ENCODE assay signal across 16 mouse cellular contexts in genomic region chr4:106581865-106582204, GRCm38 (mm10). TPM values are rescaled to one million over a fixed set of nuclear protein-coding genes. Genes with fewer than 3 reads are reported as not detected.
A peak's percentile ranks its signal among the peaks of the same experiment; 100 is the strongest.
DNase-seq lines count a peak whose midpoint lies in the region; ATAC-seq and TF ChIP-seq lines count a peak whose summit lies in the region.
"Had no signal": no experiment of that assay in that cellular context is flagged by ENCODE, and none has a peak within 500 bp of the region (broad histone marks: within the 10 kb centered on the region; RNA-seq: fewer than 3 reads in every experiment).

No protein-coding gene starts in this region.

- no peak for TF ChIP-seq CTCF in lung, embryonic 14.5 days (IDR thresholded peaks at IDR 0.05; ENCODE audit: low read depth)
- TF ChIP-seq CTCF in lung, postnatal 0 days (IDR thresholded peaks at IDR 0.05): no peak
- no peak for TF ChIP-seq CTCF in MEL (IDR thresholded peaks at IDR 0.05 in 2 of 3, conservative IDR thresholded peaks at IDR 0.05 in 1 of 3; ENCODE audit: control insufficient read depth in 1 of 3, insufficient read depth in 1 of 3, low read depth in 2 of 3, low read length in 3 of 3, poor library complexity in 1 of 3, severe bottlenecking in 1 of 3)

- H3K27me3 ChIP-seq in heart, embryonic 11.5 days (ENCODE audit: control insufficient read depth, insufficient read depth, low read length): no peaks in the 10 kb centered on the region
- no peaks in the 10 kb centered on the region for H3K27me3 ChIP-seq in lung, embryonic 14.5 days (ENCODE audit: insufficient read depth, low read length)
- no peaks in the 10 kb centered on the region for H3K27me3 ChIP-seq in lung, postnatal 0 days (replicated peaks; ENCODE audit: insufficient read depth, low read length)
- no peaks in the 10 kb centered on the region for H3K27me3 ChIP-seq in MEL (ENCODE audit: control insufficient read depth in 1 of 2, insufficient read depth in 2 of 2, low read length in 2 of 2)
- H3K27me3 ChIP-seq in liver, embryonic 16.5 days (ENCODE audit: control insufficient read depth, insufficient read depth, low read depth, low read length): no peaks in the 10 kb centered on the region
- H3K27me3 ChIP-seq: limb, embryonic 13.5 days had no signal

- peak overlapping the region; percentile 45 for H3K4me2 ChIP-seq in heart, embryonic 11.5 days
- H3K4me2 ChIP-seq in lung, embryonic 14.5 days: no peak overlapping the region
- no peak overlapping the region for H3K4me2 ChIP-seq in lung, postnatal 0 days (replicated peaks; ENCODE audit: low read depth, low read length)
- peak overlapping the region; percentile 61 for H3K4me2 ChIP-seq in liver, embryonic 16.5 days (ENCODE audit: low read depth, low read length)
- H3K4me2 ChIP-seq: limb, embryonic 13.5 days had no signal

- no peak overlapping the region for H3K4me3 ChIP-seq in heart, embryonic 11.5 days (ENCODE audit: low read depth, low read length)
- H3K4me3 ChIP-seq in lung, embryonic 14.5 days (ENCODE audit: low read depth, low read length): no peak overlapping the region
- H3K4me3 ChIP-seq in lung, postnatal 0 days (ENCODE audit: low read depth, low read length): no peak overlapping the region
- no peak overlapping the region for H3K4me3 ChIP-seq in MEL (ENCODE audit: control insufficient read depth in 1 of 2, insufficient read depth in 1 of 2, low read depth in 2 of 2, low read length in 2 of 2)
- peak overlapping the region; percentile 42 for H3K4me3 ChIP-seq in liver, embryonic 16.5 days (ENCODE audit: low read depth, low read length)
- H3K4me3 ChIP-seq: limb, embryonic 13.5 days had no signal

- peak; percentile 51; the same call in 1 of the 2 replicates for ATAC-seq in heart, embryonic 11.5 days (replicated peaks; ENCODE audit: insufficient number of reproducible peaks, low FRiP score, low TSS enrichment)
- ATAC-seq in lung, embryonic 14.5 days (ENCODE audit: insufficient read depth): no peak
- ATAC-seq in lung, postnatal 0 days: no peak
- no peak for ATAC-seq in liver, embryonic 16.5 days (ENCODE audit: low read depth)
- ATAC-seq: inflammation-experienced regulatory T-cells, adult 6 months had no signal

- H3K9me3 ChIP-seq in heart, embryonic 11.5 days (replicated peaks; ENCODE audit: control insufficient read depth, low read length): no peaks in the 10 kb centered on the region
- H3K9me3 ChIP-seq in lung, embryonic 14.5 days (ENCODE audit: low read depth, low read length): no peaks in the 10 kb centered on the region
- H3K9me3 ChIP-seq in lung, postnatal 0 days (ENCODE audit: low read length): no peaks in the 10 kb centered on the region
- no peaks in the 10 kb centered on the region for H3K9me3 ChIP-seq in MEL (replicated peaks; ENCODE audit: insufficient read depth, low read length)
- no peaks in the 10 kb centered on the region for H3K9me3 ChIP-seq in liver, embryonic 16.5 days (replicated peaks; ENCODE audit: control insufficient read depth, low read length)
- H3K9me3 ChIP-seq: limb, embryonic 13.5 days had no signal

- H3K9ac ChIP-seq in heart, embryonic 11.5 days (ENCODE audit: low read depth, low read length): no peak overlapping the region
- no peak overlapping the region for H3K9ac ChIP-seq in lung, embryonic 14.5 days
- no peak overlapping the region for H3K9ac ChIP-seq in lung, postnatal 0 days (replicated peaks; ENCODE audit: low read depth)
- H3K9ac ChIP-seq in MEL (ENCODE audit: control insufficient read depth, low read depth, low read length, poor library complexity, severe bottlenecking): no peak overlapping the region
- H3K9ac ChIP-seq in liver, embryonic 16.5 days (ENCODE audit: low read depth, low read length): peak overlapping the region; percentile 59
- H3K9ac ChIP-seq: limb, embryonic 13.5 days had no signal

- no peak for TF ChIP-seq POLR2A in MEL (IDR thresholded peaks at IDR 0.05; ENCODE audit: control insufficient read depth in 1 of 2, insufficient read depth in 1 of 2, low read depth in 1 of 2, low read length in 2 of 2, poor library complexity in 1 of 2)

- H3K36me3 ChIP-seq in heart, embryonic 11.5 days (ENCODE audit: control insufficient read depth, insufficient read depth, low read length): peaks cover 27% of the 10 kb centered on the region; the same call in 1 of the 2 replicates
- H3K36me3 ChIP-seq in lung, embryonic 14.5 days (ENCODE audit: insufficient read depth): peaks cover 90% of the 10 kb centered on the region
- H3K36me3 ChIP-seq in lung, postnatal 0 days (ENCODE audit: insufficient read depth, low read length): no peaks in the 10 kb centered on the region; the same call in 1 of the 2 replicates
- peaks cover 4 to 26% of the 10 kb centered on the region in 2 experiments for H3K36me3 ChIP-seq in MEL (ENCODE audit: control insufficient read depth in 1 of 2, insufficient read depth in 2 of 2, low read length in 2 of 2)
- peaks cover 27% of the 10 kb centered on the region for H3K36me3 ChIP-seq in liver, embryonic 16.5 days (ENCODE audit: control insufficient read depth, insufficient read depth)

- DNase-seq in heart, postnatal 10 days: no peak
- no peak for DNase-seq in lung, embryonic 14.5 days
- no peak for DNase-seq in lung, postnatal 0 days (ENCODE audit: low spot score)
- DNase-seq in MEL (ENCODE audit: low read depth, low spot score): no peak
- DNase-seq in layer of hippocampus, postnatal 10 days (ENCODE audit: low spot score in 2 of 2): no peak
- DNase-seq in testis, postnatal 14 days (ENCODE audit: low spot score): no peak
- DNase-seq: adrenal gland, postnatal 10 days; cerebellum, postnatal 25 days had no signal

- intact Hi-C loops in heart, postnatal 10 days (cut with DNase I): no loop called here

- peak overlapping the region; percentile 83 for H3K27ac ChIP-seq in heart, embryonic 11.5 days (ENCODE audit: low read depth, low read length)
- H3K27ac ChIP-seq in lung, embryonic 14.5 days (ENCODE audit: low read depth): peak overlapping the region; percentile 65
- H3K27ac ChIP-seq in lung, postnatal 0 days (ENCODE audit: low read length): no peak overlapping the region
- H3K27ac ChIP-seq in MEL (ENCODE audit: control insufficient read depth, low read depth, low read length): peak overlapping the region; percentile 87
- H3K27ac ChIP-seq in liver, embryonic 16.5 days (ENCODE audit: low read length): peak overlapping the region; percentile 99
- H3K27ac ChIP-seq: limb, embryonic 13.5 days had no signal

- 41% methylated on average over 15 of the region's 15 CpGs for WGBS in heart, embryonic 11.5 days (ENCODE audit: insufficient replicate concordance)
- 68% methylated on average over 15 of the region's 15 CpGs for WGBS in lung, embryonic 14.5 days
- WGBS in lung, postnatal 0 days: 82% methylated on average over 15 of the region's 15 CpGs
- 73% methylated on average over 15 of the region's 15 CpGs for WGBS in liver, embryonic 16.5 days (ENCODE audit: insufficient replicate concordance)

- no peak for TF ChIP-seq RAD21 in MEL (IDR thresholded peaks at IDR 0.05; ENCODE audit: low read depth, low read length)

- TF ChIP-seq EP300 in lung, postnatal 0 days (IDR thresholded peaks at IDR 0.05): no peak
- no peak for TF ChIP-seq EP300 in MEL (IDR thresholded peaks at IDR 0.05; ENCODE audit: low read depth in 1 of 2, low read length in 2 of 2)

- no peaks in the 10 kb centered on the region for H3K79me2 ChIP-seq in MEL (ENCODE audit: control insufficient read depth, insufficient read depth, low read length, poor library complexity)

- peaks cover 28% of the 10 kb centered on the region for H3K4me1 ChIP-seq in heart, embryonic 11.5 days (ENCODE audit: control insufficient read depth, insufficient read depth, low read length)
- no peaks in the 10 kb centered on the region for H3K4me1 ChIP-seq in lung, embryonic 14.5 days (ENCODE audit: insufficient read depth)
- H3K4me1 ChIP-seq in lung, postnatal 0 days (ENCODE audit: insufficient read depth, low read depth, low read length): no peaks in the 10 kb centered on the region
- peaks cover 18 to 30% of the 10 kb centered on the region in 2 experiments for H3K4me1 ChIP-seq in MEL (ENCODE audit: control insufficient read depth in 1 of 2, insufficient read depth in 2 of 2, low read length in 2 of 2)
- H3K4me1 ChIP-seq in liver, embryonic 16.5 days (ENCODE audit: control insufficient read depth, low read depth, low read length): peaks cover 46% of the 10 kb centered on the region
- H3K4me1 ChIP-seq: limb, embryonic 13.5 days had no signal

RNA-seq across cellular contexts. Expression of gene Dhcr24, which starts 21.0 kb away (rescaled TPM):
- polyA plus RNA-seq in heart, embryonic 11.5 days (2014; fragmentation: Nextera tagmentation; extraction: Ambion mirVana): 16.1 and 22.1 TPM in 2 replicates
- total RNA-seq in heart, postnatal 10 days (2021): 1 to 10 TPM; 6.9 to 8.4 TPM
- polyA plus RNA-seq in lung, embryonic 14.5 days (2014; fragmentation: Nextera tagmentation; extraction: Ambion mirVana): 22.5 and 25.0 TPM in 2 replicates
- polyA plus RNA-seq in lung, postnatal 0 days (2015; fragmentation: Nextera tagmentation; extraction: Ambion mirVana): 5.0 and 5.7 TPM in 2 replicates
- 37.6 and 39.2 TPM in 2 replicates for total RNA-seq in MEL (2012; rRNA removed)
- 10 to 100 TPM in 1 of 2 experiments, not detected in 1; 63.0 TPM for polyA plus RNA-seq in MEL (2012; ENCODE audit: insufficient read depth in 1 of 2, insufficient read length in 2 of 2, low read depth in 1 of 2, low replicate concordance in 2 of 2, missing spikeins in 1 of 2)
- polyA plus RNA-seq in liver, embryonic 16.5 days (2015; fragmentation: Nextera tagmentation; extraction: Ambion mirVana): 7.7 and 8.1 TPM in 2 replicates
- 10 to 100 TPM; 94.3 to 97.7 TPM for total RNA-seq in layer of hippocampus, postnatal 10 days (2021)

RNA-seq across cellular contexts. Expression of gene Lexm, which starts 35.2 kb away (rescaled TPM):
- 0.34 and 1.3 TPM in 2 replicates for polyA plus RNA-seq in heart, embryonic 11.5 days (2014; fragmentation: Nextera tagmentation; extraction: Ambion mirVana)
- total RNA-seq in heart, postnatal 10 days (2021): not detected
- polyA plus RNA-seq in lung, embryonic 14.5 days (2014; fragmentation: Nextera tagmentation; extraction: Ambion mirVana): not detected in 2 replicates
- not detected in 2 replicates for polyA plus RNA-seq in lung, postnatal 0 days (2015; fragmentation: Nextera tagmentation; extraction: Ambion mirVana)
- 6.1 and 6.7 TPM in 2 replicates for total RNA-seq in MEL (2012; rRNA removed)
- polyA plus RNA-seq in MEL (2012; ENCODE audit: insufficient read depth in 1 of 2, insufficient read length in 2 of 2, low read depth in 1 of 2, low replicate concordance in 2 of 2, missing spikeins in 1 of 2): 10 to 100 TPM in 1 of 2 experiments, not detected in 1; 17.5 TPM
- not detected in 2 replicates for polyA plus RNA-seq in liver, embryonic 16.5 days (2015; fragmentation: Nextera tagmentation; extraction: Ambion mirVana)
- total RNA-seq in layer of hippocampus, postnatal 10 days (2021): under 1 TPM in 1 of 2 experiments, not detected in 1; 0.30 TPM
- total RNA-seq: adrenal gland, postnatal 10 days; heart, adult 18-20 months; left cerebral cortex, adult 18-20 months; megakaryocyte progenitor cell, adult 5-6 weeks had no signal
- polyA plus RNA-seq: C2C12 had no signal

RNA-seq across cellular contexts. Expression of gene Ttc22, which starts 40.4 kb away (rescaled TPM):
- 0.43 and 0.66 TPM in 2 replicates for polyA plus RNA-seq in heart, embryonic 11.5 days (2014; fragmentation: Nextera tagmentation; extraction: Ambion mirVana)
- total RNA-seq in heart, postnatal 10 days (2021): under 1 TPM; 0.17 to 0.35 TPM
- 0.92 and 1.1 TPM in 2 replicates for polyA plus RNA-seq in lung, embryonic 14.5 days (2014; fragmentation: Nextera tagmentation; extraction: Ambion mirVana)
- 2.2 and 2.5 TPM in 2 replicates for polyA plus RNA-seq in lung, postnatal 0 days (2015; fragmentation: Nextera tagmentation; extraction: Ambion mirVana)
- total RNA-seq in MEL (2012; rRNA removed): 0.04 TPM in 1 of 2 replicates, not detected in the other
- polyA plus RNA-seq in MEL (2012; ENCODE audit: insufficient read depth in 1 of 2, insufficient read length in 2 of 2, low read depth in 1 of 2, low replicate concordance in 2 of 2, missing spikeins in 1 of 2): not detected
- 0.04 and 0.22 TPM in 2 replicates for polyA plus RNA-seq in liver, embryonic 16.5 days (2015; fragmentation: Nextera tagmentation; extraction: Ambion mirVana)
- 1 to 10 TPM in 1 of 2 experiments, under 1 TPM in 1; 0.87 to 1.9 TPM for total RNA-seq in layer of hippocampus, postnatal 10 days (2021)
- total RNA-seq: heart, adult 18-20 months; megakaryocyte progenitor cell, adult 5-6 weeks had no signal
- polyA plus RNA-seq: C2C12; inflammation-experienced regulatory T-cells, adult 6 months had no signal

Comparison
In these comparisons a context has a peak if more than half of its experiments do, and no peak if none do; other contexts are left out.
1. H3K4me2 ChIP-seq: peak in heart, embryonic 11.5 days (single experiment) and liver, embryonic 16.5 days (single experiment); none in lung, embryonic 14.5 days (single experiment) and lung, postnatal 0 days (single experiment).